Mouse (Mus musculus) spleen, adult 2 months (tissue): ENCODE measurements around the gene Ush2a.

ENCODE experiments used
- CTCF ChIP-seq: fragments of 200-500 bp; IDR thresholded peaks from 2 replicates; pipeline ENCODE4 v1.5.1; 2011; ENCODE audit warnings: mild to moderate bottlenecking, inconsistent platforms; ENCODE audit not compliant: insufficient read depth, insufficient read length, insufficient replicate concordance; ENCODE audit errors: extremely low read depth
- POLR2A ChIP-seq: fragments of 200-500 bp; IDR thresholded peaks from 2 replicates; pipeline ENCODE4 v1.6.1; 2011; ENCODE audit warnings: low read depth, low read length, inconsistent platforms

DNA sequence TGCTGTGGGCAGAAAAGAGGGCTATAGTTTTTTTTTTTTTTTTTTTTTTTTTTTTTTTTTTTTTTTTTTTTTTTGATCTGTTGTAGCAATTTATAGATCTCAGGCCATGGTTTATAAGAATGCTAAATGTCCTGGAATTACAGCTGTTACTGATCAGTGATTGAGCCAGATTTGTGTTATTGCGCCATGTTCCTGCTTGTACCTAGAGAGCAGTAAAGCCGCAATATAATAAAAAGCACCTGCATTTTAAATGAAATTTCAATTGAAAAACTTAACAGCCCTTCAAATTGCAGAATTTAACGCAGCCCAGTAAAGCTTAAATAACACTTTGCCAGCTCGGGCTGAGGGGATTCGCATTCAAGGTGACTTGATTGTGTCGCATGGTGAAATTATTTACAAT, 465.1 kb downstream of the Ush2a start:
- no peak for TF ChIP-seq CTCF
- TF ChIP-seq POLR2A = no peak
